Mouse (Mus musculus) Patski (cell line): Measurements from ENCODE around the gene Glb1l2. TPM values are rescaled to one million over a fixed set of nuclear protein-coding genes. Genes with fewer than 3 reads are reported as not detected.

Experiments
- ATAC-seq: fragments of 100-300 bp; one replicate; pipeline ENCODE4 v1.8.0; 2021
- CTCF ChIA-PET: fragments of 350-600 bp; sonication (Branson Sonifier 250); formaldehyde crosslinking; loops from one replicate; lab custom pipeline; 2022; ENCODE audit warnings: inconsistent platforms; lab: Charles Lee
- POLR2A ChIA-PET: fragments of 350-600 bp; sonication (Branson Sonifier 250); formaldehyde crosslinking; loops from one replicate; lab custom pipeline; 2022; ENCODE audit warnings: antibody characterized with exemption, inconsistent platforms; lab: Charles Lee
- DNase-seq: peaks from one replicate; pipeline ENCODE4 v3.0.0-alpha.2; 2011; ENCODE audit warnings: low read depth, low spot score
- H3K27me3 ChIP-seq: fragments of 371-371 bp; one replicate; pipeline ENCODE4 v1.5.1; 2021
- CTCF ChIP-seq: fragments of 100-300 bp; IDR thresholded peaks from one replicate; pipeline ENCODE4 v1.5.1; 2021
- in situ Hi-C: fragments of 300-500 bp; cut with MboI; formaldehyde crosslinking; loops from 3 replicates; pipeline ENCODE4 v1.11.1; 2018; ENCODE audit warnings: low pct_unique_long_range_greater_than_20kb, mixed read lengths
- polyA plus RNA-seq: library from polyadenylated mRNA; unstranded; gene quantifications from one replicate; pipeline ENCODE4 v1.2.3, GENCODE M21; 2021

Gene Glb1l2
- polyA plus RNA-seq, 1 experiment from 2014 or later = 0.01 TPM

- no peak for TF ChIP-seq CTCF
- in situ Hi-C loops = no loop called here
These were observed 72.9 kb downstream of the Glb1l2 start, which contains the start of gene B3gat1 for GRCm38 (mm10) chr9:26733206-26733891. Gene B3gat1, plus strand, starts transcription at chr9:26733728.

GRCm38 (mm10) chr9:26728556-26728955 lies 77.7 kb downstream of the Glb1l2 start:
- CTCF ChIA-PET = no interaction called here
- DNase-seq (no peak), ATAC-seq (no peak)
- H3K27me3 ChIP-seq = no peaks in the 10 kb centered on the region
- TF ChIP-seq CTCF = no peak
- in situ Hi-C loops = no loop called here
- POLR2A ChIA-PET = no interaction called here

More at GRCm38 (mm10) chr9:26733206-26733891, 72.9 kb downstream of the Glb1l2 start, which contains the start of gene B3gat1:
- ATAC-seq (no peak), DNase-seq (no peak)
- no peaks in the 10 kb centered on the region for H3K27me3 ChIP-seq
- POLR2A ChIA-PET = no interaction called here
- CTCF ChIA-PET = no interaction called here

GRCm38 (mm10) chr9:26727445-26727844 lies 78.8 kb downstream of the Glb1l2 start:
- CTCF ChIA-PET = interaction anchor here (1.1 kb wide), 1 partner anchor 12 kb away, joined by 3 read pairs; no protein-coding TSS in a partner anchor
- POLR2A ChIA-PET = no interaction called here
- in situ Hi-C loops = no loop called here
- H3K27me3 ChIP-seq = no peaks in the 10 kb centered on the region
- TF ChIP-seq CTCF = no peak
- ATAC-seq (no peak), DNase-seq (no peak)

- DNase-seq = no peak
- in situ Hi-C loops = no loop called here
- no peaks in the 10 kb centered on the region for H3K27me3 ChIP-seq
- CTCF ChIA-PET = no interaction called here
- TF ChIP-seq CTCF = no peak
- no peak for ATAC-seq
- POLR2A ChIA-PET = no interaction called here
These were observed 80.6 kb downstream of the Glb1l2 start for GRCm38 (mm10) chr9:26725709-26726108.

GRCm38 (mm10) chr9:26721771-26722170 lies 84.5 kb downstream of the Glb1l2 start:
- ATAC-seq = no peak

GRCm38 (mm10) chr9:26718388-26718787 lies 87.9 kb downstream of the Glb1l2 start:
- CTCF ChIA-PET = no interaction called here
- TF ChIP-seq CTCF = no peak
- ATAC-seq = no peak
- DNase-seq = no peak
- POLR2A ChIA-PET = no interaction called here
- in situ Hi-C loops = no loop called here
- peaks cover 6% of the 10 kb centered on the region for H3K27me3 ChIP-seq

More at GRCm38 (mm10) chr9:26721771-26722170, 84.5 kb downstream of the Glb1l2 start:
- in situ Hi-C loops = no loop called here
- ChIA-PET POLR2A (no interaction called here), CTCF (no interaction called here)
- DNase-seq = no peak
- TF ChIP-seq CTCF = no peak
- no peaks in the 10 kb centered on the region for H3K27me3 ChIP-seq

Other genes with a start within 250 kb of the Glb1l2 start
- not detected for gene B3gat1, start 72.7 kb downstream of the Glb1l2 start, polyA plus RNA-seq
- not detected for gene Glb1l3, start 54.4 kb upstream of the Glb1l2 start, polyA plus RNA-seq
- not detected for gene Gm1110, start 116.6 kb upstream of the Glb1l2 start, polyA plus RNA-seq
- gene Acad8, start 193.1 kb upstream of the Glb1l2 start, polyA plus RNA-seq = 40.6 TPM
- gene Thyn1, start 193.2 kb upstream of the Glb1l2 start, polyA plus RNA-seq = 63.2 TPM
- gene Vps26b, start 223.6 kb upstream of the Glb1l2 start, polyA plus RNA-seq = 36.9 TPM
- 14.8 TPM for gene Ncapd3, start 223.7 kb upstream of the Glb1l2 start, polyA plus RNA-seq